ENCODE assay signal across 7 mouse cellular contexts in the genomic region with DNA sequence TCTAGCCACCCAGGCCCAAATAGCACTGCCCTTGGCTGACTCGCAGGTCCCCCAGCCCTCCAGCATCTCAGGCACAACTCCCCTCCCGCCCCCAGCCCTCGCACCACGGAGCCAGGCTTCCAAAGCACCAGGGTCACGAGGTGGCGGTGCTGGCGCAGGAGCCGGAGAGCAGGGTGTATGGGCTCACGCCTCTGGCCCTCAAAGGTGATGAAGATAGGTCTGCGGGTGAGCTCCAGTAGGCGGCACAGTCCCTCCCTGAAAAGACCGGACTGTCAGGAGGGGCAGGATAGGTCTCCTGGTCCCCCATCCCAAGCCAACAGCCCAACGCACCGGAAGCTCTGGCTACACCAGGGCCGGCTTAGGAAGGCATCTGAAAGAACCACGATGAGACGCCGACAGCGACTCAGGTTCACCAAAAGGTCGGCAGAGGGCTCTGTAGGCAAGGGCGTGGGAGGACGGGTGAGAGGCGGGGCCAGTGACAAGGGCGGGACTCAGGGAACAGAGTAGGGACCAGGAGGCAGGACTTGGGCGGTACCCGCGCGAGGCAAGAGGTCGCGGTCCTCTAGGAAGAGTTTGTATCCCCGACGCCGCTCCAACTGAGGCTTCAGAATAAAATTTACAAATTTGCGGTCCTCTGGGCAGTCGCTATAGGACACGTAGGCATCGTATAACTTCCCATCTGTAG. TPM values are rescaled to one million over a fixed set of nuclear protein-coding genes. Genes with fewer than 3 reads are reported as not detected.
DNase-seq lines count a peak whose midpoint lies in the region; ATAC-seq lines count a peak whose summit lies in the region.

No protein-coding gene starts in this region.

- peak; percentile 59 for ATAC-seq in activated CD4-positive, CD25-positive, alpha-beta regulatory T cell, adult 4 months
- ATAC-seq in hindbrain, embryonic 14.5 days (ENCODE audit: low FRiP score), result 0 out of 2 replicates have a peak, but pooled peaks have one; percentile 55

- H3K9me3 ChIP-seq in hindbrain, embryonic 14.5 days (ENCODE audit: control insufficient read depth, low read length), result no peaks in the 10 kb centered on the region
- H3K9me3 ChIP-seq in midbrain, embryonic 10.5 days (replicated peaks), result no peaks in the 10 kb centered on the region

- H3K4me2 ChIP-seq in hindbrain, embryonic 14.5 days (replicated peaks), result peak overlapping the region; percentile 44

- peaks cover 42% of the 10 kb centered on the region for H3K27me3 ChIP-seq in hindbrain, embryonic 14.5 days (ENCODE audit: control insufficient read depth, insufficient read depth, low read length)
- H3K27me3 ChIP-seq in midbrain, embryonic 10.5 days (ENCODE audit: low read depth, poor library complexity, severe bottlenecking), result peaks cover 85% of the 10 kb centered on the region

- intact Hi-C loops in left cerebral cortex, postnatal 4 days (cut with DNase I), result no loop called here

- peak; percentile 77 to 81 for DNase-seq in cerebellum, postnatal 14 days
- DNase-seq in gastrocnemius, adult 18-20 months (ENCODE audit: low spot score), result peak; percentile 89
- DNase-seq in hindbrain, embryonic 14.5 days (ENCODE audit: low spot score), result peak; percentile 58
- DNase-seq in left cerebral cortex, postnatal 4 days, result peak; percentile 75
- peak; percentile 85 for DNase-seq in midbrain, embryonic 10.5 days (ENCODE audit: low spot score)
- peak; percentile 83 for DNase-seq in spleen, adult 12 weeks (ENCODE audit: low spot score)

- peak overlapping the region; percentile 13 for H3K4me3 ChIP-seq in hindbrain, embryonic 14.5 days (replicated peaks; ENCODE audit: low read length)
- H3K4me3 ChIP-seq in midbrain, embryonic 10.5 days, result peak overlapping the region; percentile 47

- no peak overlapping the region for H3K27ac ChIP-seq in hindbrain, embryonic 14.5 days
- peak overlapping the region; percentile 67; the same call in 1 of the 2 replicates for H3K27ac ChIP-seq in midbrain, embryonic 10.5 days (replicated peaks)

- no peaks in the 10 kb centered on the region for H3K36me3 ChIP-seq in hindbrain, embryonic 14.5 days (replicated peaks; ENCODE audit: control insufficient read depth, insufficient read depth)
- no peaks in the 10 kb centered on the region for H3K36me3 ChIP-seq in midbrain, embryonic 10.5 days

- H3K9ac ChIP-seq in hindbrain, embryonic 14.5 days, result no peak overlapping the region

- H3K4me1 ChIP-seq in hindbrain, embryonic 14.5 days (replicated peaks; ENCODE audit: control insufficient read depth, insufficient read depth, low read length), result no peaks in the 10 kb centered on the region; the same call in 1 of the 2 replicates
- H3K4me1 ChIP-seq in midbrain, embryonic 10.5 days, result peaks cover 32% of the 10 kb centered on the region

- 4% methylated on average over 37 of the region's 37 CpGs for WGBS in hindbrain, embryonic 14.5 days
- 6% methylated on average over 37 of the region's 37 CpGs for WGBS in midbrain, embryonic 10.5 days

RNA-seq across cellular contexts. Expression of gene Sigirr, which starts 8.2 kb away (rescaled TPM):
- 100 to 1,000 TPM; 163 to 179 TPM for polyA plus RNA-seq in activated CD4-positive, CD25-positive, alpha-beta regulatory T cell, adult 4 months (2017; shearing (Covaris generic))
- total RNA-seq in gastrocnemius, adult 18-20 months (2021), result 1 to 10 TPM; 1.1 to 2.9 TPM
- 2.5 and 3.1 TPM in 2 replicates for polyA plus RNA-seq in hindbrain, embryonic 14.5 days (2014; fragmentation: Nextera tagmentation; extraction: Ambion mirVana)
- 1 to 10 TPM; 2.8 to 2.9 TPM for total RNA-seq in left cerebral cortex, postnatal 4 days (2021)
- 2.3 and 2.5 TPM in 2 replicates for polyA plus RNA-seq in midbrain, embryonic 10.5 days (2016; fragmentation: Nextera tagmentation; extraction: Ambion mirVana)

RNA-seq across cellular contexts. Expression of gene Pkp3, which starts 14.2 kb away (rescaled TPM):
- 100 to 1,000 TPM; 365 to 380 TPM for polyA plus RNA-seq in activated CD4-positive, CD25-positive, alpha-beta regulatory T cell, adult 4 months (2017; shearing (Covaris generic))
- total RNA-seq in gastrocnemius, adult 18-20 months (2021), result not detected
- polyA plus RNA-seq in hindbrain, embryonic 14.5 days (2014; fragmentation: Nextera tagmentation; extraction: Ambion mirVana), result not detected in 2 replicates
- not detected for total RNA-seq in left cerebral cortex, postnatal 4 days (2021)
- 1.8 and 2.0 TPM in 2 replicates for polyA plus RNA-seq in midbrain, embryonic 10.5 days (2016; fragmentation: Nextera tagmentation; extraction: Ambion mirVana)

RNA-seq across cellular contexts. Expression of gene Ano9, which starts 25.4 kb away (rescaled TPM):
- not detected for polyA plus RNA-seq in activated CD4-positive, CD25-positive, alpha-beta regulatory T cell, adult 4 months (2017; shearing (Covaris generic))
- not detected for total RNA-seq in gastrocnemius, adult 18-20 months (2021)
- polyA plus RNA-seq in hindbrain, embryonic 14.5 days (2014; fragmentation: Nextera tagmentation; extraction: Ambion mirVana), result 0.27 and 0.32 TPM in 2 replicates
- total RNA-seq in left cerebral cortex, postnatal 4 days (2021), result not detected
- 0.07 and 0.16 TPM in 2 replicates for polyA plus RNA-seq in midbrain, embryonic 10.5 days (2016; fragmentation: Nextera tagmentation; extraction: Ambion mirVana)

RNA-seq across cellular contexts. Expression of gene Ptdss2, which starts 30.0 kb away (rescaled TPM):
- 1 to 10 TPM; 5.2 to 5.3 TPM for polyA plus RNA-seq in activated CD4-positive, CD25-positive, alpha-beta regulatory T cell, adult 4 months (2017; shearing (Covaris generic))
- 10 to 100 TPM; 20.2 to 21.1 TPM for total RNA-seq in gastrocnemius, adult 18-20 months (2021)
- 86.1 and 92.0 TPM in 2 replicates for polyA plus RNA-seq in hindbrain, embryonic 14.5 days (2014; fragmentation: Nextera tagmentation; extraction: Ambion mirVana)
- 10 to 100 TPM; 50.1 to 53.9 TPM for total RNA-seq in left cerebral cortex, postnatal 4 days (2021)
- polyA plus RNA-seq in midbrain, embryonic 10.5 days (2016; fragmentation: Nextera tagmentation; extraction: Ambion mirVana), result 86.5 and 94.7 TPM in 2 replicates

RNA-seq across cellular contexts. Expression of gene B4galnt4, which starts 31.3 kb away (rescaled TPM):
- polyA plus RNA-seq in activated CD4-positive, CD25-positive, alpha-beta regulatory T cell, adult 4 months (2017; shearing (Covaris generic)), result 10 to 100 TPM in 1 of 2 experiments, 1 to 10 TPM in 1; 6.4 to 11.9 TPM
- not detected for total RNA-seq in gastrocnemius, adult 18-20 months (2021)
- 38.4 and 41.5 TPM in 2 replicates for polyA plus RNA-seq in hindbrain, embryonic 14.5 days (2014; fragmentation: Nextera tagmentation; extraction: Ambion mirVana)
- total RNA-seq in left cerebral cortex, postnatal 4 days (2021), result 100 to 1,000 TPM; 132 to 150 TPM
- polyA plus RNA-seq in midbrain, embryonic 10.5 days (2016; fragmentation: Nextera tagmentation; extraction: Ambion mirVana), result 26.8 and 29.4 TPM in 2 replicates

Comparison
In these comparisons a context has a peak if more than half of its experiments do, and no peak if none do; other contexts are left out.
1. RNA of gene Sigirr, which starts 8.2 kb away (polyA plus RNA-seq): 163 to 179 TPM in activated CD4-positive, CD25-positive, alpha-beta regulatory T cell, adult 4 months; 2.5 to 3.1 TPM in hindbrain, embryonic 14.5 days and 2.3 to 2.5 TPM in midbrain, embryonic 10.5 days; every median in the first group is over 10 times any median in the second.
2. RNA of gene Pkp3, which starts 14.2 kb away (polyA plus RNA-seq): 365 to 380 TPM in activated CD4-positive, CD25-positive, alpha-beta regulatory T cell, adult 4 months; 1.8 to 2.0 TPM in midbrain, embryonic 10.5 days and not detected in hindbrain, embryonic 14.5 days; every median in the first group is over 100 times any median in the second.
3. Peak in every context shown above with its lines, with median percentiles within 50 percentile points of each other: DNase-seq.